Mouse (Mus musculus) liver, adult 2 months (tissue): ENCODE measurements around the gene Katnb1. TPM values are rescaled to one million over a fixed set of nuclear protein-coding genes. Genes with fewer than 3 reads are reported as not detected.

ENCODE experiments used
- DNase-seq: peaks from one replicate; pipeline ENCODE4 v3.0.0-alpha.2; 2011; ENCODE audit warnings: low read depth, low spot score; ENCODE audit errors: extremely low read depth
- H3K27ac ChIP-seq: fragments of 200-500 bp; replicated peaks from 2 replicates; pipeline ENCODE4 v1.5.1; 2012; ENCODE audit warnings: low read depth, mild to moderate bottlenecking, control low read depth, inconsistent platforms, low read length; ENCODE audit not compliant: insufficient read depth
- H3K27me3 ChIP-seq: fragments of 200-500 bp; 2 replicates; pipeline ENCODE4 v1.6.1; 2012; ENCODE audit warnings: mild to moderate bottlenecking, moderate library complexity, low read length, inconsistent platforms; ENCODE audit not compliant: control insufficient read depth, insufficient read depth
- H3K36me3 ChIP-seq: fragments of 200-500 bp; 2 replicates; pipeline ENCODE4 v1.6.1; 2012; ENCODE audit warnings: low read length, inconsistent platforms; ENCODE audit not compliant: control insufficient read depth, insufficient read depth
- H3K4me1 ChIP-seq: fragments of 200-500 bp; 2 replicates; pipeline ENCODE4 v1.6.1; 2011; ENCODE audit warnings: low read length; ENCODE audit not compliant: control insufficient read depth, insufficient read depth
- H3K4me3 ChIP-seq: fragments of 200-500 bp; 2 replicates; pipeline ENCODE4 v1.5.1; 2011; ENCODE audit warnings: low read depth, mild to moderate bottlenecking, control low read depth, low read length, moderate library complexity; ENCODE audit not compliant: insufficient read depth
- H3K79me2 ChIP-seq: fragments of 200-500 bp; 2 replicates; pipeline ENCODE4 v1.6.1; 2012; ENCODE audit warnings: inconsistent platforms, mild to moderate bottlenecking, low read length, moderate library complexity; ENCODE audit not compliant: control insufficient read depth, insufficient read depth
- H3K9ac ChIP-seq: fragments of 200-500 bp; 2 replicates; pipeline ENCODE4 v1.6.1; 2012; ENCODE audit warnings: low read depth, mild to moderate bottlenecking, control low read depth, inconsistent platforms, low read length
- CTCF ChIP-seq: fragments of 200-500 bp; IDR thresholded peaks from 2 replicates; pipeline ENCODE4 v1.5.1; 2011; ENCODE audit warnings: low read depth, low read length, control low read depth
- POLR2A ChIP-seq: fragments of 200-500 bp; IDR thresholded peaks from 2 replicates; pipeline ENCODE4 v1.6.1; 2011; ENCODE audit warnings: low read length, control low read depth; ENCODE audit not compliant: insufficient read depth; ENCODE audit errors: extremely low read depth
- WGBS: fragments of 180-500 bp; shearing (Covaris S2); methylation state at CpG from one replicate; pipeline ENCODE4 v1.1.7; 2018; 5-methylcytosine and 5-hydroxymethylcytosine counted together
- polyA plus RNA-seq: library from polyadenylated mRNA; depleted of rRNA; stranded (reverse); fragments of >200 nt; gene quantifications from 2 replicates; pipeline ENCODE4 v1.2.3, GENCODE M21; 2012; rRNA removed
- total RNA-seq: library from RNA; depleted of rRNA; stranded (reverse); fragments of >200 nt; gene quantifications from 2 replicates; pipeline ENCODE4 v1.2.3, GENCODE M21; 2014; rRNA removed

Gene Katnb1
- total RNA-seq = 1.2 and 1.3 TPM in 2 replicates
- polyA plus RNA-seq = 2.5 and 3.2 TPM in 2 replicates

DNA sequence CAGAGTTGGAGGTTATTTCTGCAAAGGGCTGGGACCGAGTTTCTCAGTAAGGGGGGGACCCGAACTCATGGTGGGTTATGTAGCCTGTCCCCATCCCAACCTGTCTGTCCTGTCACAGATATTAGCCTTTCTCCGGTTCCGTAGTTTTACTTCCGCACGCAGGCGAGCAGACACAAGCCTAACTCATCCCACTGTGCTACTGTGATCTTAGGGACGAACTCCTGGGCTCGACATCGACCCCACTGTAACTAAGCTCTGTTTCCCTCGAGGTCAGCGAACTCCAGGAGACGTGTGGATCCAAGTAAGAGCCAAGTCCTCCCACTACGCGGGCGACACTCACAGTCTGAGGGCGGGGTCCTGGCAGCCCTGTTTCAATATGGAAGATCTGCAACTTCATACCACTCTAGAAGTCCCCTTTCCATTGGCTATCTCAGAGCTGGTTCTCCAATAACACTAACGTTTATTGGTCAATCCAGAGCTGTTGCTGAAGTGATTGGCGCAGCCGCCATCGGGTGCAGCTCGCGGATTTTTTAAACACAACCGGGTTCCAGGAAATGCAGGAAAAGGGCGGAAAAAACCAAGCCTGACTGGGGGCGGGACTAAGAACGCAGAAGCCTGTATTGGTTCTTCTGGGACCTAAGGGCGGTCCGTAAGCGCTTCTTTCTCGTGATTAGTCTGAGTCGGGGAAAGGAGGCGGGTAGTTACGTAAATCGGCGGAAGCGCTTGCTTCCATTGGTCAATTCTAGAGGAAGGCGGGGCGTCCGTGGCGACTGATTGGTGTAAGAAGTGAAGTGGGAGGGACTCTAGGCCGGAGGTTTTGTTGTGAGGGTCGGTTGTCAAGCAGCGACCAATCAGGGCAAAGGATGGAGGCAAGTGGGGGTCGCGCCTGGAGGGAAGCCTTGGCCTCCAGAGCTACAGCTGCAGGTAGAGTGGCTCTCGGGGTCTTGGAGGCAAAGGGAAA lies at the start of gene Katnb1:
Gene Katnb1, plus strand, starts transcription at position 806 of the 961 bp plus-strand sequence.
- H3K9ac ChIP-seq = peak within 1 kb of the TSS; percentile 65
- TF ChIP-seq POLR2A (0 out of 2 replicates have a peak, but pooled peaks have one; percentile 29), CTCF (no peak)
- under 1% methylated on average over 47 of the region's 47 CpGs for WGBS

DNA sequence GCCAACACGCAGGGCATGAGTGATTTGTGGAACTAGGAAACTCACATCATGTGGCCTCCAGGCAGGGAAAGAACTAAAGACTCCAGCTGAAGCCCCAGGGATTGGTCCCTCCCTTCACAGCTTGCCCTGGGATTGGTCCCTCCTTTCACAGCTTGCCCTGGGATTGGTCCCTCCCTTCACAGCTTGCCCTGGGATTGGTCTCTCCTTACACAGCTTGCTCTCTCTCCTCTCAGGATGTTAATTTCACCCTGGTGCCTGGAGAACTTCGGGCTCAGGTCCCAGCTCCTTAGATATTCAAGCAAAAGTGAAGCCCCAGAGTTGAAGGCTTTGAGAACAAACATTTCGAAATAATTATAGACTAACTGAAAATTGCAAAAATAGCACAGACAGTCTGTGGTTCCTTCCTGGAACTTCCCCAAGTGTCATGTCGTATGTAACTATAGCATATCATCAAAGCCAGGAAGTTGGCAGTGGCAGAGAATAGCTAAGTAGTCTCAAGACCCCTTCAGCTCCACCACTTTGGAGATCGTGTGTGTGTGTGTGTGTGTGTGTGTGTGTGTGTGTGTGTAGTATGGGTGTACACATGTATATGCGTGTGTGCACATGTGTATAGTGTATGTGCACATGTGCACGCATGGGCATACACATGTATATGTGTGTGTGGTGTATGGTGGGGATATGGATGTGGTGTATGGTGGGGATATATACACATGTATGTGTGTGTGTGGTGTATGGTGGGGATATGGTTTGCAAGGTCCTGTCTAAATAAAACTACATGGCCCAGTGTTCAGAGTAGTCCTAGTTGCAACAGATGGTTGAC lies 43.7 kb upstream of the Katnb1 start:
- H3K36me3 ChIP-seq = no peaks in the 10 kb centered on the region
- WGBS = 53% methylated on average over 7 of the region's 7 CpGs
- peak; percentile 8 for DNase-seq

More for the DNA sequence above, at the start of gene Katnb1:
- Histone ChIP-seq H3K27me3 (no peaks in the 10 kb centered on the region), H3K4me1 (peaks cover 3% of the 10 kb centered on the region; the same call in 1 of the 2 replicates), H3K27ac (peak within 1 kb of the TSS; percentile 27), H3K79me2 (no peaks in the 10 kb centered on the region), H3K36me3 (no peaks in the 10 kb centered on the region), H3K4me3 (peak within 1 kb of the TSS; percentile 84)
- DNase-seq = peak; percentile 99

DNA sequence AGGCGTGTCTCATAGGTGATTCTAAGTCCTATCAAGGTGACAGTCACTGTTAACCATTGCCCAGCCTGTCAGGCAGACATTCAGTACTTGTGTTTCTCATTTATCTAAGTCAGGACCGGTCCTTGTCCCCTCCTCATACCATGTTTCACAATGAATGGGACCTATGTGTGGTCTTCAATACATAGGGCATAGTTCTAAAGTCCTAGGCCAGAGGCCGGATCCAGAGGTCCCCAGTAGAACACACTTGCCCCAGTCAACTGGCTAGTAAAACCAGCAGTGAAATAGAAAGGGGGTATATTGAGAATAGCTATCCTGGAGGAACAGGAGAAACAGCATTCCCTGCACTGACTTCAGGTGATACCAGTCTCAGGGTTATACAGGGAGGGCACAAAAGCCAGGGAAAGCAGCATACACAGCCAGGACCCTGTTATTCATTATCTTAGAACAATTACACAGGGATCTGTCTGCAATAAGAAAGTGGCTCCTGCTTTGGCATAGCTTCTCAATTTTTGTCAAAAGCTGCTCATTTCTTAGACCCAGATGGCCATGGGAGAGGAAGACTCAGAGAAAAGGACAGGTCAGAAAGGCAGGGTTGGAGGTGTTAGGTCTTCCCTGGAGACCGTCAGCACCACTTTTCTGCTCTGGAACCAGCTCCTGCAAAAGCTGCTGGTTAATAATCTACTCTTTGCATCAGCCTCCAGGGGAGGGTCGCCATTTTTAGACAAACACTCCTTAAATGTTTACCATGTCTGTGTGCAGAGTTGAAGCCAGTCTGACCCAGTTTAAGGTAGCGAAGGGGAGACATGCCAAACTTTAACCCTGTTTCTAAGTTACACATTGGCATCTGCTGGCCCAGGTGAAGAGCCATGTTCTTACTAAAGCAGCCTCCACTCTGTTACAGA lies 38.9 kb upstream of the Katnb1 start:
- Histone ChIP-seq H3K27ac (no peak overlapping the region), H3K4me1 (no peaks in the 10 kb centered on the region), H3K4me3 (no peak overlapping the region), H3K9ac (no peak overlapping the region), H3K27me3 (no peaks in the 10 kb centered on the region), H3K79me2 (no peaks in the 10 kb centered on the region), H3K36me3 (no peaks in the 10 kb centered on the region)
- WGBS = 43% methylated on average over 6 of the region's 6 CpGs
- TF ChIP-seq CTCF (no peak), POLR2A (no peak)
- no peak for DNase-seq

More for the DNA sequence above, 43.7 kb upstream of the Katnb1 start:
- H3K4me1 ChIP-seq = no peaks in the 10 kb centered on the region
- no peak overlapping the region for H3K4me3 ChIP-seq
- no peak overlapping the region for H3K9ac ChIP-seq
- no peaks in the 10 kb centered on the region for H3K79me2 ChIP-seq
- no peak overlapping the region for H3K27ac ChIP-seq
- no peak for TF ChIP-seq CTCF
- no peak for TF ChIP-seq POLR2A
- H3K27me3 ChIP-seq = no peaks in the 10 kb centered on the region

DNA sequence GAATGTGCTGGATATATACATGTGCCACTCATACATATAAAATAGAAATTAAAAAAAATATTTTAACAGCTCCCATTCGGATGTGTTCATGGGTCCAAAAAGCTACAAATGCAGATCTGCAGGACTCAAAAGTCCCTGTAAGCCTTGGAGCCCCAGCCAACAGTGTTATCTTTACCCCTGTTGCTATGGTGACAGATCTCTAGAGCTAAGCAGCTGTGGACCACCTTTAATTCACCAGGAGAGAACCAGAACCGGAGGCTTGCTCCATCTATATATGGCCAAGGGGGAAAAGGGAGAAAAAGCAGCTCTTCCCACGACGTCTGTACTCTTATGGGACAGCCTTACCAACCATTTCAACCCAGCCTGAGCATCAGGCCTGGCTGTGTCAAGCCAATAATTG lies 36.2 kb upstream of the Katnb1 start:
- 81% methylated on average over 4 of the region's 4 CpGs for WGBS

DNA sequence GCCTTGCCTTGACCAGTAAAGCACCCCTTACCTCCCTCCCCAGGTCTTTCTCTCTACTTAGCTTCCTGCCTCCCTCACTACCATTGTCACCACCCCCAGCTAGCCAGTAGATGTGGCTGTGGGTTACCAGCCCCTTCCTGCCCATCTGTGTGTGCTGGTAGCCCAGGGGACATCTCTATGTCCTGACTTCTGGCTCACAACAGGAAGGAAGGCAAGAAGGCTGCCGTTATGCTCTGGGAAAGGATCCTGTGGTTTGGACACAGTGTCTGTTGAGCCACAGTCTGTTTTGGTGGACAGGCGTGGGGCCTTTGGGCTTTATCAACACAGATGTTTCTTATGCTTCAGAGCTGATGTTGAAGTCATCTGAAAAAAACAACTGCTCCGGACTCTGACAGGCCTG lies 34.0 kb upstream of the Katnb1 start:
- no peaks in the 10 kb centered on the region for H3K4me1 ChIP-seq
- H3K27me3 ChIP-seq = no peaks in the 10 kb centered on the region
- TF ChIP-seq CTCF (no peak), POLR2A (no peak)
- H3K4me3 ChIP-seq = no peak overlapping the region
- no peaks in the 10 kb centered on the region for H3K79me2 ChIP-seq
- no peak for DNase-seq
- no peaks in the 10 kb centered on the region for H3K36me3 ChIP-seq
- 76% methylated on average over 3 of the region's 3 CpGs for WGBS
- H3K27ac ChIP-seq = no peak overlapping the region
- no peak overlapping the region for H3K9ac ChIP-seq

More for the DNA sequence above, 36.2 kb upstream of the Katnb1 start:
- no peak overlapping the region for H3K4me3 ChIP-seq
- H3K36me3 ChIP-seq = no peaks in the 10 kb centered on the region
- H3K27me3 ChIP-seq = no peaks in the 10 kb centered on the region
- DNase-seq = no peak
- no peaks in the 10 kb centered on the region for H3K4me1 ChIP-seq
- H3K79me2 ChIP-seq = no peaks in the 10 kb centered on the region
- H3K27ac ChIP-seq = no peak overlapping the region
- no peak overlapping the region for H3K9ac ChIP-seq
- no peak for TF ChIP-seq POLR2A
- no peak for TF ChIP-seq CTCF
